Mouse (Mus musculus) liver, embryonic 11.5 days (tissue): Measurements from ENCODE around the gene Olfr316. TPM values are rescaled to one million over a fixed set of nuclear protein-coding genes. Genes with fewer than 3 reads are reported as not detected.

ENCODE experiments used
- ATAC-seq: fragments of 200-750 bp; cut with Nextera tagmentation; replicated peaks from 2 replicates; pipeline ENCODE4 v1.8.0; 2017; ENCODE audit warnings: moderate number of reproducible peaks, mild to moderate bottlenecking, moderate TSS enrichment, moderate library complexity; ENCODE audit not compliant: low FRiP score
- DNase-seq: peaks from one replicate; pipeline ENCODE4 v3.0.0-alpha.2; 2017; ENCODE audit warnings: low spot score
- H3K27ac ChIP-seq: fragments of 300-500 bp; sonication (generic); 2 replicates; pipeline ENCODE4 v1.5.1; 2014; ENCODE audit warnings: mild to moderate bottlenecking, low read depth, low read length, control low read depth
- H3K27me3 ChIP-seq: fragments of 300-500 bp; sonication (generic); replicated peaks from 2 replicates; pipeline ENCODE4 v1.6.1; 2014; ENCODE audit warnings: low read length, mixed read lengths; ENCODE audit not compliant: control insufficient read depth, insufficient read depth
- H3K36me3 ChIP-seq: fragments of 300-500 bp; sonication (generic); 2 replicates; pipeline ENCODE4 v1.6.1; 2014; ENCODE audit warnings: mild to moderate bottlenecking, low read length, moderate library complexity, mixed read lengths; ENCODE audit not compliant: control insufficient read depth, insufficient read depth
- H3K4me1 ChIP-seq: fragments of 300-500 bp; sonication (generic); replicated peaks from 2 replicates; pipeline ENCODE4 v1.6.1; 2014; ENCODE audit warnings: low read length, mixed read lengths; ENCODE audit not compliant: control insufficient read depth, insufficient read depth
- H3K4me2 ChIP-seq: fragments of 300-500 bp; sonication (generic); 2 replicates; pipeline ENCODE4 v1.6.1; 2014; ENCODE audit warnings: mild to moderate bottlenecking, control low read depth, moderate library complexity
- H3K4me3 ChIP-seq: fragments of 300-500 bp; sonication (generic); 2 replicates; pipeline ENCODE4 v1.5.1; 2014; ENCODE audit warnings: low read depth, low read length, control low read depth
- H3K9ac ChIP-seq: fragments of 300-500 bp; sonication (generic); 2 replicates; pipeline ENCODE4 v1.6.1; 2014; ENCODE audit warnings: low read depth, low read length, control low read depth
- H3K9me3 ChIP-seq: fragments of 300-500 bp; sonication (generic); 2 replicates; pipeline ENCODE4 v1.6.1; 2016; ENCODE audit warnings: low read length, inconsistent platforms, mixed read lengths; ENCODE audit not compliant: control insufficient read depth
- WGBS: fragments of 180-500 bp; shearing (Covaris S2); extraction: QIAGEN DNeasy Blood & Tissue Kit; methylation state at CpG from one replicate; pipeline ENCODE4 v1.1.7; 2014; 5-methylcytosine and 5-hydroxymethylcytosine counted together
- polyA plus RNA-seq: library from polyadenylated mRNA; unstranded; fragments of >200 nt; fragmentation: Nextera tagmentation; extraction: Ambion mirVana; gene quantifications from 2 replicates; pipeline ENCODE4 v1.2.1, GENCODE M21; 2014

Gene Olfr316
- polyA plus RNA-seq, 1 experiment from 2014 or later: not detected

DNA sequence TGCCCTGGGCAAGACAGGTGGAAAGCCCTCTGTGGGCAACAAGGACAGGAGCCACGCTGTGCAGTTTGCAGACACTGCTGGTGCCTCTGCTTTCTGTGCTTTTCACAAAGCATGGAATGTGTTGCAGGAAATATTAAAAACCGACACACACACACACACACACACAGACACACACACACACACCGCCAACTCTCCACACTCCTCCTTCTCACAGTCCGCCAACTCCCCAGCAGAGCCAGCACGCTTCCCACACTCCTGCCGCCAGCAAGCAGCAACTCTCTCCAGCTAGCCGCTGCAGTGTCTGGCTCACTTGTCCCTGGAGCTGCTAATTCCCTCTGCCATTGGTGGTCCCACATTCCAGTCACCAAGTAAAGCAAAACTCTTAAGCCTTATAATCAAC is 44.3 kb downstream of the Olfr316 start:
- no peaks in the 10 kb centered on the region; the same call in 1 of the 2 replicates for H3K4me1 ChIP-seq
- no peak for ATAC-seq
- no peak overlapping the region for H3K27ac ChIP-seq
- no peaks in the 10 kb centered on the region for H3K27me3 ChIP-seq
- DNase-seq: no peak
- H3K36me3 ChIP-seq: no peaks in the 10 kb centered on the region
- H3K9me3 ChIP-seq: no peaks in the 10 kb centered on the region
- 80% methylated on average over 7 of the region's 7 CpGs for WGBS
- H3K4me2 ChIP-seq: no peak overlapping the region
- H3K9ac ChIP-seq: no peak overlapping the region
- H3K4me3 ChIP-seq: no peak overlapping the region

DNA sequence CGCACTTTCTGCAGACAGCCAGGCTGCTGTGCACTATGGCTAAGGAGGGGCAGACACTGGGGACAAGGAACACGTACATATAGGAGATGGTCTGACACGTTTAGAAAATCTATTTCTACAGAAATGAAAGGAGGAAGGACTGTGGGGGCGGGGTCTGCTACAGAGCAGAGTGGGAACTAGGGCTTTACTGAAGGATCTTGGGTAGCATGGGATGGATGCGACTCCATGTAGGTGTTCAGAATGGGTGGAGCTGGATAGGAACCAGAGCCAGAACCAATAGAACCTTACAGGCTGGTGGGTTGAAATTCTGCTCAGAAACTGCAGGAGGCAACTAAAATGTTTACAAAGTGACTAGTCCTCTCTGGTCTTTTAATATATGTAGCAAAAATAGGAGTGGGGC is 47.2 kb downstream of the Olfr316 start:
- no peak overlapping the region for H3K9ac ChIP-seq
- H3K27ac ChIP-seq: no peak overlapping the region
- no peaks in the 10 kb centered on the region; the same call in 1 of the 2 replicates for H3K4me1 ChIP-seq
- 66% methylated on average over 5 of the region's 5 CpGs for WGBS
- H3K4me2 ChIP-seq: no peak overlapping the region
- ATAC-seq (no peak), DNase-seq (no peak)
- no peak overlapping the region for H3K4me3 ChIP-seq
- no peaks in the 10 kb centered on the region for H3K27me3 ChIP-seq
- H3K36me3 ChIP-seq: no peaks in the 10 kb centered on the region
- no peaks in the 10 kb centered on the region for H3K9me3 ChIP-seq

DNA sequence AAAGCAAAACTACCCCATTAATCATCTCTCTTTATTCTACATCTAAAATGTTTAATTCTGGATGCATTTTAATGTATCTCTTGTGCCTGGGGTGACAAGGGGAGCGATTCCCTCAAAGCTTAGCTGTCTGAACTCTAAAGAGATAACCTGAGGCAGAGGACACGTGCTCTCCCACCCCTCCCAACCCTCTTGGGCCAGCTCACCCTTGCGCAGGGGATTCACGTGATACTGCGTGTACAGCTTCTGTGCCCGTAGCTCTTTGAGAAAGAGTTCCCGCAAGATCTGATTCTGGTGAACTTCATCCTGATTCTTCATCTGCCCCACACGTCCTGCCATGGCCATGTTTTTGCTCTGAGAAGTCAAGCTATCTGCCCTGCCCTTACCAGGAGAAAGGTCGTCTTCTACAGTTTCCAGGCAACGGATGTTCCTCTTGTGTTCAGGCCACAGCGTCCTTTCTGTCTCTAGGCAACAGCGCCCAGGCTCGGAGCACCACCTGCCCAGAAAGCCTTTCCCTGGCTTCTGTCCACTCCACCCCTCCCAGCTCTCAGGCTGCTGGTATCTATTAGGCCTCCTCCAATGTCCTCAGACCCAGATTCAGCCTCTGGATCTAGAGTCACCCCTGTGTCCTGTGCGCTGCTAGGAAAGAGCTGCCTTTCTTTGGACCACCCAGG is 49.2 kb downstream of the Olfr316 start, which contains the start of gene Fam183b:
Gene Fam183b, minus strand, starts transcription at position 403 of the 671 bp plus-strand sequence.
- Histone ChIP-seq H3K4me3 (no peak within 1 kb of the TSS), H3K27me3 (no peaks in the 10 kb centered on the region), H3K4me2 (no peak within 1 kb of the TSS), H3K4me1 (no peaks in the 10 kb centered on the region; the same call in 1 of the 2 replicates), H3K9ac (no peak within 1 kb of the TSS), H3K36me3 (no peaks in the 10 kb centered on the region), H3K27ac (no peak within 1 kb of the TSS), H3K9me3 (no peaks in the 10 kb centered on the region)
- ATAC-seq (no peak), DNase-seq (no peak)
- 44% methylated on average over 14 of the region's 14 CpGs for whole genome bisulfite sequencing

DNA sequence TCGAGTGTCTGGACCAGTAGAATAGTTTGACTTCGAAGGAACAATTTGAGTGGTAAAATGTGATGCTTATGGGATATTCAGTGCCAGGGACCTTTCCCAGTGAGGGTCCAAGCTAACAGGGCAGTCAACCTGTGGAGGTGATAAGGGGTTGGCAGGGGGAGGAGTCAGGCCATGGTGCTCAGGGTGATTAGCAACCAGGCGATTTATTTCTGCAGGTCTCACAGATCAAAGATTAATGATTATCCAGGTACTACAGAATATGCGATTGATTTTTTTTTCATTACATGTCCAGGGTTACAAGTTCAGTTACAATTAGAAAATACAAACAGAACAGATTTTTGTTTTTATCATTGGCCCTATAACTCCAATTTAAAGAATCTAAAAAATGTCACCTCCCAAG is 51.3 kb downstream of the Olfr316 start:
- 68% methylated on average over 4 of the region's 4 CpGs for WGBS
- Histone ChIP-seq H3K27ac (no peak overlapping the region), H3K4me2 (no peak overlapping the region), H3K9me3 (no peaks in the 10 kb centered on the region), H3K27me3 (no peaks in the 10 kb centered on the region), H3K9ac (no peak overlapping the region), H3K4me3 (no peak overlapping the region), H3K36me3 (no peaks in the 10 kb centered on the region), H3K4me1 (no peaks in the 10 kb centered on the region; the same call in 1 of the 2 replicates)
- no peak for ATAC-seq
- no peak for DNase-seq

DNA sequence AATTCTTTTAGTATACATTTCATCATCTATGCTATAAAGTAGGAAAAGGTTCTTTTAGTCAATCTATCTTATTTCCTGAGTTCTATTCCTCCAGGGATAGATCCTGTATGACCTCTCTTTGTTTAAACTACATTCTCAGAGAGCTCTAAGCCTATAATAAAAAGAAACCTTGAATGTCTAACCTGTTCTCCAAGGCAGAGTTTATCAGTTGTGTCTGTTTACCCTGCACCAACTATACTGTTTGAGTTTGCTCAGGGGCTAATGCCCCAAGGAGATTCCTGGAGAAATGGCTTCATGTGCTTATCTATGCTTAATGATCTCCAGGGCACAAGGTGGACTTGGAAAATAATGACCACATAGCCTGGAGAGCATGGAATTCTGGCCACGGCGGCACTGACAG is 51.9 kb downstream of the Olfr316 start:
- DNase-seq (no peak), ATAC-seq (no peak)
- no peaks in the 10 kb centered on the region; the same call in 1 of the 2 replicates for H3K4me1 ChIP-seq
- H3K4me3 ChIP-seq: no peak overlapping the region
- H3K27me3 ChIP-seq: no peaks in the 10 kb centered on the region
- 57% methylated on average over 2 of the region's 2 CpGs for WGBS
- no peak overlapping the region for H3K4me2 ChIP-seq
- no peak overlapping the region for H3K27ac ChIP-seq
- H3K36me3 ChIP-seq: no peaks in the 10 kb centered on the region
- no peaks in the 10 kb centered on the region for H3K9me3 ChIP-seq
- no peak overlapping the region for H3K9ac ChIP-seq

Other genes with a start within 250 kb of the Olfr316 start
- gene Olfr330, start 217.9 kb upstream of the Olfr316 start, polyA plus RNA-seq: not detected in 2 replicates
- gene Olfr329-ps, start 206.3 kb upstream of the Olfr316 start, polyA plus RNA-seq: not detected in 2 replicates
- 0.05 and 0.08 TPM in 2 replicates for gene Olfr328, start 197.1 kb upstream of the Olfr316 start, polyA plus RNA-seq
- gene Olfr224, start 182.2 kb upstream of the Olfr316 start, polyA plus RNA-seq: not detected in 2 replicates
- gene Olfr325, start 175.0 kb upstream of the Olfr316 start, polyA plus RNA-seq: not detected in 2 replicates
- not detected in 2 replicates for gene Olfr324, start 157.6 kb upstream of the Olfr316 start, polyA plus RNA-seq
- not detected in 2 replicates for gene 2210407C18Rik, start 136.7 kb upstream of the Olfr316 start, polyA plus RNA-seq
- gene Olfr323, start 122.2 kb upstream of the Olfr316 start, polyA plus RNA-seq: not detected in 2 replicates
- 5.6 and 6.4 TPM in 2 replicates for gene Trim58, start 112.3 kb upstream of the Olfr316 start, polyA plus RNA-seq
- not detected in 2 replicates for gene Olfr322, start 94.0 kb upstream of the Olfr316 start, polyA plus RNA-seq
- not detected in 2 replicates for gene Olfr320, start 71.6 kb upstream of the Olfr316 start, polyA plus RNA-seq
- gene Olfr319, start 53.6 kb upstream of the Olfr316 start, polyA plus RNA-seq: not detected in 2 replicates
- not detected in 2 replicates for gene Olfr318, start 28.7 kb upstream of the Olfr316 start, polyA plus RNA-seq
- gene Olfr317, start 13.5 kb upstream of the Olfr316 start, polyA plus RNA-seq: not detected in 2 replicates
- not detected in 2 replicates for gene Olfr315, start 20.5 kb downstream of the Olfr316 start, polyA plus RNA-seq
- gene Olfr314, start 30.2 kb downstream of the Olfr316 start, polyA plus RNA-seq: not detected in 2 replicates
- gene Fam183b, start 49.2 kb downstream of the Olfr316 start, polyA plus RNA-seq: 0.70 and 0.86 TPM in 2 replicates
- gene Olfr313, start 62.3 kb downstream of the Olfr316 start, polyA plus RNA-seq: not detected in 2 replicates
- not detected in 2 replicates for gene Olfr312, start 76.5 kb downstream of the Olfr316 start, polyA plus RNA-seq
- not detected in 2 replicates for gene Olfr311, start 86.5 kb downstream of the Olfr316 start, polyA plus RNA-seq
- 4.3 and 5.2 TPM in 2 replicates for gene Gm12258, start 94.4 kb downstream of the Olfr316 start, polyA plus RNA-seq
- 5.0 and 5.6 TPM in 2 replicates for gene 2810021J22Rik, start 114.5 kb downstream of the Olfr316 start, polyA plus RNA-seq
- 10.2 and 11.8 TPM in 2 replicates for gene Zfp39, start 151.5 kb downstream of the Olfr316 start, polyA plus RNA-seq
- gene Btnl10, start 165.2 kb downstream of the Olfr316 start, polyA plus RNA-seq: 4.0 and 5.0 TPM in 2 replicates
- 229 and 240 TPM in 2 replicates for gene Rnf187, start 186.2 kb downstream of the Olfr316 start, polyA plus RNA-seq
- 6.3 and 6.9 TPM in 2 replicates for gene Hist3h2ba, start 196.2 kb downstream of the Olfr316 start, polyA plus RNA-seq
- 12.0 and 14.5 TPM in 2 replicates for gene Hist3h2a, start 202.0 kb downstream of the Olfr316 start, polyA plus RNA-seq
- gene Trim17, start 202.0 kb downstream of the Olfr316 start, polyA plus RNA-seq: 0.23 and 0.38 TPM in 2 replicates
- gene Trim11, start 225.4 kb downstream of the Olfr316 start, polyA plus RNA-seq: 17.3 and 17.8 TPM in 2 replicates